Mouse (Mus musculus) monocyte, adult 5-6 weeks (primary cell): ENCODE results near the gene Cpeb3. TPM values are rescaled to one million over a fixed set of nuclear protein-coding genes. Genes with fewer than 3 reads are reported as not detected.
"Not testable (repeated sequence)": the region's sequence is repeated elsewhere in the genome, so short reads cannot be mapped to it uniquely, and the experiment has no call there.

ENCODE experiments used
- ATAC-seq: fragments of 153-309, 156-312 bp; replicated peaks from 2 replicates; pipeline ENCODE4 v1.8.0; 2017; ENCODE audit warnings: mild to moderate bottlenecking; ENCODE audit not compliant: low TSS enrichment, insufficient number of reproducible peaks, severe bottlenecking, poor library complexity, low FRiP score
- total RNA-seq: library from RNA; stranded (forward); fragments of 200-1000, 200-491, 200-594 nt; gene quantifications from 3 replicates; pipeline ENCODE4 v1.2.3, GENCODE M21; 2017

Gene Cpeb3
- total RNA-seq, 1 experiment from 2014 or later, result 0.86 TPM

DNA sequence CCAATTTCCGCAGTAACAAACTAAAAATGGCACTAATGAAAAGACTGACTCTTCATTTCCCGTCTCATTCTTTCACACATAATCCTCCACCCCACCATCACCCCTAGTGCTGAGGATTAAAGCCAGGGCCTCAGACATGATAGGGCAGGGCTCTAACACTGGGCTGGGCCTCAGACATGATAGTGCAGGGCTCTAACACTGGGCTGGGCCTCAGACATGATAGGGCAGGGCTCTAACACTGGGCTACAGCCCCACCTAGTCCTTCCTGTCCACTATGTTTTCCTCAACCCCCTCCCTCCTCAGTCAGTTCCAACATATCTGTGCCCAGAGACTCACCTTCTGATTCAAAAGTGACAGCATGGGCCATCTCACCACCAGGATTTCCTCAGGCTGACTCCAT, 107.7 kb downstream of the Cpeb3 start:
- ATAC-seq, result no peak

DNA sequence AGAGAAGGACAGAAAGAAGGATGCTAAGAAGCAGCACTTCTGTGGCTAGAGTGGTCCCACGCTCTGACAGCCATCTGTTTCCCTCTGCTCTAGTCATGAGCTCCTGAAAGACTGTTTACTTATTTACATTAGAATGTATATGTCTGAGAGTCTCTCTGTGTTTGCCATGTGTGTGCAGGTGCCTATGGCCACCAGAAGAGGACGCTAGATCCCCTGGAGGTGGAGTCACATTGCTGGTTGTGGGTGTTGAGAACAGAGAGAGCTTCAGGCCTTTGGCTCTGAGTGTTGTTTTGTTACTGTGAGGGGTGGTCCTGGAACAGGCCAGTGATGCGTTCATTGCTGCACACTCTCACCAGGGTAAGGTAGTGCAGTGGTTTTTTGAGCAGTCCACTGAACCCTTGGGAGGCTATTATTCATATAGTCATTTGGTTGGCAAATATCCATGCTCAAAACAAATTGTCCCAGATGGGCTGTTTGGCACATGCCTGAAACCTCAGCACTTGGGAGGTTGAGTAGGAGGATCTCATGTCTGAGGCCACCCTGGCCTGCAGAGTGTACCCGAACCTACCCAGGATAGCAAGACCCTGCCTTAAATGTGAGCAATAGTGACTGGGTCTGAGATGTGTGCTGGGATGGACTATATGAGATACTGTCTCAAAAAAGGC, 112.6 kb downstream of the Cpeb3 start:
- ATAC-seq, result no peak

DNA sequence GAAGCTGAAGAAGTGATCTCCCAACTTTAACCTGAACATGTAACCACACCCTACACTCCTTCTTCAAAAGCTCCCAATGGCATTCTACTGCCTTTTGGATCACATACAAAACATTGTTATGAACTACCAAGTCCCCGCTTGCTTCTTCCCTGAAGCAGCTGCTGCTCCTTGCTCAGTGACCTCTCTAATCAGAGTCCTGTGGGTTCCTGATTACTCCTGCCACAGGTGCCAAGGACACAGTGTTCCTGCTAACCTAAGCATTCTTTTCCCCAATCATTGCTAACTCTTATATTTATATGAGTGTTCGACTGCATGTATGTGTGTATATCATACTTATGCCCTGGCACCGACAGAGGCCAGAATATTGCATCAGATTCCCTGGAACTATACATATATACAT, 115.2 kb downstream of the Cpeb3 start:
- ATAC-seq, result no peak

GRCm38 (mm10) chr19:37090146-37091061, 118.0 kb downstream of the Cpeb3 start:
- ATAC-seq, result no peak

GRCm38 (mm10) chr19:37088043-37088748, 120.2 kb downstream of the Cpeb3 start:
- no peak for ATAC-seq

DNA sequence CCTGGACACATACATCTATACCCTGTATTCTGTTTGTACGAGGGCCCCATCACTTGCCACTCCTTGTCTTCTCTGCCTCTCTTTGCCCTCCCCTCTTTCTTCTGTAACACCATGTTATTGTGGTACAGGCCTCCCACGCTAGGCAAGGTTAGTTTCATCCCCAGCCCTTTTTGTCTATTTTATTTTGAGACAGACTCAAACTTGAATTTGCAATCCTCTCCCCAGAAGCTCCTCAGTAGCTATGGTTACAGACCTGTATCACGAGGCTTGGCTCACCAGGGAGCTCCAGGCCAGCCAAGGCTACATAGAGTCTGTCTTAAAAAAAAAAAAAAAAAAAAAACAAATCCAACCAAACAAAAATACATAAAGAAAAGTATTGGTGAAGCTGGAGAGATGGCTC, 123.9 kb downstream of the Cpeb3 start:
- ATAC-seq, result no peak

DNA sequence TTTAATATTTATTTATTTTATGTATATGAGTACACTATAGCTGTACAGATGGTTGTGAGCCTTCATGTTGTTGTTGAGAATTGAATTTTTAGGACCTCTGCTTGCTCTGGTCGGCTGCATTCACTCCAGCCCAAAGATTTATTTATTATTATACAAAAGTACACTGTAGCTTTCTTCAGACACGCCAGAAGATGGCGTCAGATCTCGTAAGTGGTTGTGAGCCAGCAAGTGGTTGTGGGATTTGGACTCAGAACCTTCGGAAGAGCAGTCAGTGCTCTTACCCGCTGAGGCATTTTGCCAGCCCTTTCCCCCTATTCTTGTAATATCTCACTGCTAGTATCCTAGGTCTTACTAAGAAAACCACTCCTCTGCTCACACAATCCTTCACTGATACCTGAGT, 126.9 kb downstream of the Cpeb3 start:
- ATAC-seq, result no peak

GRCm38 (mm10) chr19:37079151-37079550, 129.2 kb downstream of the Cpeb3 start:
- ATAC-seq, result no peak

- ATAC-seq, result no peak
Measured at GRCm38 (mm10) chr19:37078571-37078970, 129.8 kb downstream of the Cpeb3 start.

- ATAC-seq, result no peak
Measured at GRCm38 (mm10) chr19:37078064-37078463, 130.3 kb downstream of the Cpeb3 start.

DNA sequence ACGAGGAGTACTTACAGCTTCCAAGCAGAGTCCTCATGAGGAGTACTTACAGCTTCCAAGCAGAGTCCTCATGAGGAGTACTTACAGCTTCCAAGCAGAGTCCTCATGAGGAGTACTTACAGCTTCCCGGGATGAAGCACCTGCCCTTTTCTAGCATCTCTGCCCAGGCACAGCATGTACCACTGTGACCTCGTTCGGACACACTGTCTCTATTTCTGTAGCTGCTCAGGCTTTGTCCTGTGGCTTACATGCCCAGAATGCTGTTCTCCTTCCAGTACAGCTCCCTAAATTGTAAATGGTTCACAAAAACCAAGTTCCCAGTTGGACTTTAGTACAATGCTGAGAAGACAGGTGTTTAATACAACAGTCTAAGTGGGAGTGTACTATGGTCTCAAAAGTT, 131.1 kb downstream of the Cpeb3 start:
- ATAC-seq, result not testable (repeated sequence)

- ATAC-seq, result no peak
Measured at GRCm38 (mm10) chr19:37076646-37077045, 131.8 kb downstream of the Cpeb3 start.

DNA sequence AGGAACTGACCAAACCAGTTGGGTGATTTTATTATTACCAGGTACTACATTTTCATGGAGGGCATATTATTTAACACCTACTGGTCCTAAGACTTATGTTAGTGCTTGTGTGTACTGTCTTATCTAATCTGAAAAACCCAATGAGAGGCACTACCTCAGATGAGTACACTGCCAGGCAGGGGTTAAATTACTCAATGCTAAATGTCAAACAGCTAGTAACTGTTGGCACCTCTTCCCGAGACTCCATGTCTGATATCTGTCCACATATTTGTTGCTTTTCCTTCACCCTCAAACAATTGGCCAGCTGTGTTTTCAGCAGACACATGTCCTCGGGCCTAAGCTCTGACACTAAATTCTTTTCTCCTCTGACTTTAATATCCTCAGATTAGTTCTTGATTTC, 132.3 kb downstream of the Cpeb3 start:
- ATAC-seq, result no peak

DNA sequence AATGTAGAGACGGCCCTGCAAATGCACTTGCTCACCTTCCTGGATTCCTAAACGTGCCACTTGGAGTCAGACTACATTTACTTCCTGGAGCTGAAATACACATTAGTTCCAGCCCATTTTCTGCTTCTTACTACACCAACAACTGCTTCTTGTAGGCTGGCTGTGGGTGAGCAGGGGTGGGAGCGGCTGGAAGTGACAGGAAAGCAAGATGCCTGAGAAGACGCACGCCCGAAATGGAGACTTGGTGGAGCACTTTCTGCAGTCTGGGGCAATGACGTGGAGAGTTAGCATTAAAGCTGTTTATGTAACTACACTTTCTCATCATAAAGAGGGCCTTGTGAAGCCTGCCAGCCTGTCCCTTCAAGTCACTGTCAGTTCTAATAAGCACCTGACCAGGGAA, 132.7 kb downstream of the Cpeb3 start:
- no peak for ATAC-seq

- no peak for ATAC-seq
Measured at GRCm38 (mm10) chr19:37074726-37075125, 133.7 kb downstream of the Cpeb3 start.

- no peak for ATAC-seq
Measured at GRCm38 (mm10) chr19:37074276-37074675, 134.1 kb downstream of the Cpeb3 start.

- no peak for ATAC-seq
Measured at GRCm38 (mm10) chr19:37072871-37073629, 135.4 kb downstream of the Cpeb3 start.

DNA sequence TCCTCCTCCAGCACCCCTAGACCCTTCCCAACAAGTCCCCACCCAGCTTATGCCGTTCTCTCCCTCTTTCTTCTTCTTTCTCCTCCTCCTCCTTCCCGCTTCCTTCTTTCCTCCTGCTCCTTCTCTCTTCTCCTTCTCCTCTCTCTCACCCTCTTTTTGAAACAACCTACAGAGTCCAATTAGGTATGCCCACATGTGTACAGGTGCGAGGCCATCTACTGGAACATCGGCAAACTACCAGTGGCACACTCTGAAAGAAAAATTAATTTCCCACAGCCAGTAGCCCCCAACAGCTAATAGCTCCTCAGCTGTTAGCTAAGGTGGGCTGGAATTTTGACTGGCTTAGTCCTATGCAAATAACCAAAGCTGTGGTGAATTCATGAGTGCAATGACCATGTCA, 139.2 kb downstream of the Cpeb3 start:
- no peak for ATAC-seq

DNA sequence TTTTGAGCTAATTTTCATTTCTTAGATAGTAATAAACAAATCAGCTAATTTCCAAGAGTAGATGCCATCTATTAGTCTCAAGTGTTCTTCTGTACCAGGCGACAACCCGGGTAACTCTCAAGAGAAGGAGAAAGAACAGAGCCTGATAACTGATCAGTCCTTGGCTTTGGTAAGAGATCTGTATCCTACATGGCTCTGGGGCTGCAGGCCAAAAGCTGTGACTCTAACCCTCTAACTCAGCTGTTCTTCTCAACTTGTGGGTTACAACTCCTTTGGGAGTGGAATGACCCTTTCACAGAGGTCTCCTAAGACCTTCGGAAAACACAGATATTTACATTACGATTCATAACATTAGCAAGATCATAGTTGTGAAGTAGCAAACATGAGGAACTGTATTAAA, 148.3 kb downstream of the Cpeb3 start:
- ATAC-seq, result no peak
